Mouse (Mus musculus) layer of hippocampus, postnatal 14 days (tissue): ENCODE measurements around the gene Pglyrp2. TPM values are rescaled to one million over a fixed set of nuclear protein-coding genes. Genes with fewer than 3 reads are reported as not detected.

Experiments
- DNase-seq, 2 experiments: peaks; one replicate each; pipeline ENCODE4 v3.0.0; 2021 to 2022; ENCODE audit warnings: low spot score in 2 of 2, mixed read lengths in 1 of 2
- total RNA-seq, 2 experiments: library from RNA; stranded (reverse); gene quantifications; 2 replicates each; pipeline ENCODE4 v1.2.3; 2021

Gene Pglyrp2
- total RNA-seq, 2 experiments from 2014 or later, result not detected

GRCm38 (mm10) chr17:32402779-32403157, 21.2 kb downstream of the Pglyrp2 start:
- no peak for DNase-seq

GRCm38 (mm10) chr17:32402011-32402778, 21.8 kb downstream of the Pglyrp2 start:
- no peak for DNase-seq

- no peak for DNase-seq
Measured at GRCm38 (mm10) chr17:32396266-32396665, 27.7 kb downstream of the Pglyrp2 start.

GRCm38 (mm10) chr17:32393944-32394343, 30.0 kb downstream of the Pglyrp2 start:
- no peak for DNase-seq

GRCm38 (mm10) chr17:32389101-32389659, 34.8 kb downstream of the Pglyrp2 start, which contains the start of gene Wiz:
Gene Wiz, minus strand, starts transcription at chr17:32389439.
- peak; percentile 90 to 95 for DNase-seq

- no peak for DNase-seq
Measured at GRCm38 (mm10) chr17:32388370-32389100, 35.4 kb downstream of the Pglyrp2 start.

GRCm38 (mm10) chr17:32387986-32388369, 36.0 kb downstream of the Pglyrp2 start:
- DNase-seq, result no peak

- DNase-seq, result peak; percentile 40 to 62
Measured at GRCm38 (mm10) chr17:32386659-32387432, 37.1 kb downstream of the Pglyrp2 start.

- no peak for DNase-seq
Measured at GRCm38 (mm10) chr17:32383661-32384060, 40.3 kb downstream of the Pglyrp2 start.

- DNase-seq, result peak; percentile 72 to 82
Measured at GRCm38 (mm10) chr17:32382576-32382975, 41.4 kb downstream of the Pglyrp2 start.

- DNase-seq, result no peak
Measured at GRCm38 (mm10) chr17:32378786-32379185, 45.2 kb downstream of the Pglyrp2 start.

- no peak for DNase-seq
Measured at GRCm38 (mm10) chr17:32377137-32377536, 46.8 kb downstream of the Pglyrp2 start.

GRCm38 (mm10) chr17:32376475-32376874, 47.5 kb downstream of the Pglyrp2 start:
- no peak for DNase-seq

- no peak for DNase-seq
Measured at GRCm38 (mm10) chr17:32368991-32369578, 54.9 kb downstream of the Pglyrp2 start.

- DNase-seq, result no peak
Measured at GRCm38 (mm10) chr17:32367706-32368105, 56.3 kb downstream of the Pglyrp2 start.

- DNase-seq, result no peak
Measured at GRCm38 (mm10) chr17:32365296-32365695, 58.7 kb downstream of the Pglyrp2 start.

GRCm38 (mm10) chr17:32364850-32365249, 59.1 kb downstream of the Pglyrp2 start:
- no peak for DNase-seq

- peak; percentile 84 to 88 for DNase-seq
Measured at GRCm38 (mm10) chr17:32364331-32364730, 59.6 kb downstream of the Pglyrp2 start.

GRCm38 (mm10) chr17:32363821-32364301, 60.1 kb downstream of the Pglyrp2 start:
- no peak for DNase-seq

GRCm38 (mm10) chr17:32362686-32363085, 61.3 kb downstream of the Pglyrp2 start:
- DNase-seq, result no peak
